In genomic region chr2:156251291-156251690, GRCm38 (mm10) we compare ENCODE assay signal across 11 mouse cellular contexts.
"Had no signal": no experiment of that assay in that cellular context is flagged by ENCODE, and none has a peak within 500 bp of the region (broad histone marks: within the 10 kb centered on the region; RNA-seq: fewer than 3 reads in every experiment).

No protein-coding gene starts in this region.

- H3K4me1 ChIP-seq: intestine, embryonic 15.5 days; limb, embryonic 12.5 days; liver, embryonic 15.5 days; midbrain, embryonic 13.5 days had no signal

- H3K27me3 ChIP-seq: intestine, embryonic 15.5 days; limb, embryonic 12.5 days; liver, embryonic 15.5 days; midbrain, embryonic 13.5 days had no signal

- H3K9ac ChIP-seq: hindbrain, embryonic 14.5 days; intestine, embryonic 15.5 days; limb, embryonic 12.5 days; liver, embryonic 15.5 days; midbrain, embryonic 13.5 days had no signal

- H3K4me3 ChIP-seq: intestine, embryonic 15.5 days; limb, embryonic 12.5 days; liver, embryonic 15.5 days; midbrain, embryonic 13.5 days had no signal

- DNase-seq: lung, adult 2 months; lung, postnatal 36 days; thymus, adult 18-20 months; thymus, postnatal 14 days had no signal

- H3K27ac ChIP-seq: hindbrain, embryonic 14.5 days; intestine, embryonic 15.5 days; kidney, postnatal 0 days; limb, embryonic 12.5 days; liver, embryonic 15.5 days; midbrain, embryonic 13.5 days; stomach, postnatal 0 days had no signal
